Mouse (Mus musculus): ENCODE data around the gene Synpo2.

GRCm38 (mm10) chr3:123190329-123190728 lies 45.6 kb downstream of the Synpo2 start:
- no peak for TF ChIP-seq CTCF (IDR thresholded peaks at IDR 0.05; ENCODE audit: low read depth)
- no peak for TF ChIP-seq EP300 (IDR thresholded peaks at IDR 0.05; ENCODE audit: low read depth)

Data from heart, postnatal 0 days (tissue).